Mouse (Mus musculus): ENCODE measurements around the gene Frmpd3. TPM values are rescaled to one million over a fixed set of nuclear protein-coding genes. Genes with fewer than 3 reads are reported as not detected.
A peak's percentile ranks its signal among the peaks of the same experiment; 100 is the strongest.
"Not testable (repeated sequence)": the region's sequence is repeated elsewhere in the genome, so short reads cannot be mapped to it uniquely, and the experiment has no call there.

Gene Frmpd3
- total RNA-seq (2021): under 1 TPM in 1 of 2 experiments, not detected in 1; 0.07 TPM
- long read RNA-seq, experiment 1: 0 reads
- long read RNA-seq, experiment 2: 0 reads

DNA sequence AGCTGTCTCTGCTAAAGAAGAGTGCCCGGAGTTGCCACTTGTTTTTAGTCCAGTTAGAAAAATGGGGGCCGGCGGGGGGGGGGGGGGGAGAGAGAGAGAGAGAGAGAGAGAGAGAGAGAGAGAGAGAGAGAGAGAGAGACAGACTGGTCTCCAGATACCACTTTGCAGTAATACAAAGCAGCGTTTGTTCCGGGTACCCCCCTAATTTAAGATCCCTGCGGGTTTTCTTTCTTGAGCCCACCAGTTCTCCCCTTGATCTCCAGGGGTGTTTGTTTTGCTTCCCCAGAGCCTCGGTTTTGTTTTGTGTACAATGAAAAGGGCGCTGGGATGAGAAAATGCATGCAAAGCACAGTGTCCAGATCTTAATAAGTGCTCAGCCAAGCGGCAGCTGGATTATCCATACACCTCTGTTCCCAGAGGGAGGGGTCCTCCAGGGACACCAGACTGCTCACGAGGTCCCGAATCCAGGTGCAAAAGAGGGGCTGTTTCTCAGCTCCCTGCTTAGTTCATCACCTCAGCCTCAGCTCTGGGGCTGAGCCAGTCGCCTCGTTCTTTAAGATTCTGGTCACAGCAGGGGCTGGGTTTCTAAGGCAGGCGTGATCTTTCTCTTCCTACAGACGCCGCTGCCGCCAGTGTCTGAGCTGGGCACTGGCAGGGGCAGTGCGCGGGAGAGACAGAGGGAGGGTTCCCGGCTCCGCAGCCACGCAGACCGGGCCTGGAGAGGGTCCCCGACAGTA, at the start of gene Frmpd3:
Frmpd3 (plus strand) TSS at position 608 of the 737 bp plus-strand sequence.
- DNase-seq: no peak

DNA sequence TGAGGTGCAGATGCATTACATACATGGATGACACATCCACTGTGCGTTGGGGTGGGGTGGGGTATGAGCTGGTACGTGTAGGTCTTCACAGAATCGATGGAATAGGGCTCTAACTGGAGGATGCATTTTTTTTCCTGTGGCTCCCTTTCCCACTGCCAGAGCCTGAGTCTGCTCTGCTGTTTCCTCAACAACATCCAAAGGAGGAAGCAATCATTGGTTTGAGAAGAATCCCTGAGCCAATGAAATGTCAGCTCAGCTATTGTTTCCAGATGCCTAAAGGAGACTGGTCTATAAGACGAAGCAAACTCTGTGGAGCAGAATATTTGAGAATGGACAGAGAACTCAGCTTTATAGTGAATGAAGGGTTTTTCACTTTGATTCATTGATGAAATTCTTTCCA, 38.3 kb upstream of the Frmpd3 start:
- no peak for DNase-seq

DNA sequence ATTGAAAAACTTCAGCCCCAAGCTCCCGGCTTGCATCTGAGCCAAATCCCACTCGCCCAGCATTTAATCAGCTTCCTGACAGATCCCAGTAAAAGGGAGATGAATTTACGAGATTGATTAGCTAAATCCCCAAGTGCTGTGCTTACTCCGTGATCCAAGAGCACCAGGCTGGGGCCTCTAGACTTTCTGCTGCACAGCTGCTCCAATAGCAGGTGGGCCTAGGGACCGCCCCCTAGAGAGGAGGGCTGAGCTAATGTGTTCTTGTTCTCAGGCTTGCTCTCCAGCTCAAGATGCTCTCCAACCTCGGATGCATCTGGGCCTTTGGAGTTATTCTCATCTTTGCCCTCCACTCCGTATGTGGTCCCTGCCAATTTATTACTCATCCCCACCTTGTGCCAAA, 36.4 kb upstream of the Frmpd3 start:
- no peak for DNase-seq

DNA sequence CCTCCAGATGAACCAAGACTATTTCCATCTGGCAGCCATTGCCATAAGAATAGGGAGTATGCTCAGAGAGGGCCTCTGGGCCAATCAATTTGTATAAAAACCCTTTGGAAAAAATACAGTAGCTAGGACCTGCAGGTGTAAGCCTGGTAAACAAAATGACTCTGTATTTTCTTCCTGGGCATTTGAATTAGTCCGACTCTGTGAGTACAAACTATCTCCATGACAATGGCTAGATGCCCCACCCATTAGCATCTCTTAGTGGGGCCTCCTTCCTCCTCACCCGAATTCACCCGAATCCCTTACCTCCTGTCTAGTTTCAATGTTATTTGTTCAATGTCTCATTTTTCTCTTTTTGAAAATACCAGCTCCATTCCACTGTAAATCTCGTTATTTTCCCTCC, 24.1 kb upstream of the Frmpd3 start:
- DNase-seq: no peak

DNA sequence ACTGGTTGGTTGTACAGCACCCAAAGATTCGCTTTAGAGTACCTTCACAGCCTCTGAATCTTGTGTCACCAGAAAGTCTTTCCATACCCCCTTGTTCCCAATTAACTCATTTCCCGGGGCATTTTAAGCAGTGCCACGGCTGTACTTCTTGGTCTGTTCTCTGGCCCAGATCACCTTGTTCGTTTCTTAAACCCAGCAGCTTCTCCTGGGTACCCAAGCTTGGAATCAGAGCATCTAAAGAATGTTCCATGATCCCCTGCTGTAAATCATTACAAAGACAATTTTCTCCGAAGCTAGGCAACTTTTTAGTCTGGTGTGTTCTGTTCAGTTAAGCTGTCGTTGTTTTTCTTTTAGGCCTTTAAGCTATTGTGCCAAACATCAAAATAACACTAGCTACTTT, 22.9 kb upstream of the Frmpd3 start:
- no peak for DNase-seq

DNA sequence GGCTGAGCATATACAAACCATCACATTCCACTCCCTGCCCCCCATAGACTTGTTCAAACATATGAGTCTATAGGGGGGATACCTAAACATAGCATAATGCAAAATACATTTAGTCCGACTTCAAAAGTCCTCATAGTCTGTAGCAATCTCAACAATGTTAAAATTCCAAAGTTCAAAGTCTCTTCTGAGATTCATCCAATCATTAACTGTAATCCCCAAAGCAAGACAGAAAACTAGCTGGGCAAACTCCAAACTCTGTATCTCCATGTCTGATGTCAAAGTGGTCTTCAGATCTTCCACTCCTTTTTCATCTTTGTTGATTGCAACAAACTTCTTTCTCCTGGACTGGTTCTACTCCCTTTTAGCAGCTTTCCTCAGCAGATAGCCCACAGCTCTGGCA, 21.4 kb upstream of the Frmpd3 start:
- DNase-seq: not testable (repeated sequence)

DNA sequence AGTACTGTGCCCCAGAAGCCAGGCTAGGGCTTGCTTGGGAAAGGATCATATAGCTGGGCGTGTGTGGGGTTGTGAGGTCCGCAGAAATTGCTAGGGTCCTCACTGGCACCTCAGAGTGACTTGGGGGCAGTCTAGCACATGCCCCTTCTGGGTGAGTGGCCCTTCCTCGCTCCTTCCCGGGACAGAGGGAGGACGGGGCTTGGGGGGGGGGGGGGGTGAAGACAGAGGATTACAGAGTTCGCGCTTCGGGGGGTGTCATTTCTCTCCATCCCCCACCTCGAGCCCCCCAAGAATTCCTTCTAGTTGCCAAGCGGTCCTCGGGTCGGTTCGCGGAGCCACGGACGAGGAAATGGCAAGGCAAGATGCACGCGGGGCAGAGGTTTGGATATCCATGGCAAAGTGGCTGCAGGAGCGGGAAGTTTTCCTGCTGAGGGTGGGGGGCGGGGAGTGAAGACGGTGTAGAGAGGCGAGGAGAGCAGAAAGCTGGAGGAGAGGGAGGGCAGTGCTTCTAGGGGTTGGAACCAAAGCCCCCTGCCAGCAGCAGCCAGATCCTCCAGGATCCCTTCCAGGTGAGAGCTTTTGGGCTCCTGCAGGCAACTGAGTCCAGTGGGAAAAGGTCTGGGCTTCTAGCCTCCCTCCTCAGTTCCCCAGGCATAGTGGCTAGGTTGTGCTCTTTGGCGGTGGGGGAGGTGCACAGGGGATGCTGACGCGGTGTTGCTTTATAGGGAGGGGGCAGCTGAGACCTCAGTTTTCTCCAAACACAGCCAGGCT, 515 bp downstream of the Frmpd3 start:
- DNase-seq: no peak

DNA sequence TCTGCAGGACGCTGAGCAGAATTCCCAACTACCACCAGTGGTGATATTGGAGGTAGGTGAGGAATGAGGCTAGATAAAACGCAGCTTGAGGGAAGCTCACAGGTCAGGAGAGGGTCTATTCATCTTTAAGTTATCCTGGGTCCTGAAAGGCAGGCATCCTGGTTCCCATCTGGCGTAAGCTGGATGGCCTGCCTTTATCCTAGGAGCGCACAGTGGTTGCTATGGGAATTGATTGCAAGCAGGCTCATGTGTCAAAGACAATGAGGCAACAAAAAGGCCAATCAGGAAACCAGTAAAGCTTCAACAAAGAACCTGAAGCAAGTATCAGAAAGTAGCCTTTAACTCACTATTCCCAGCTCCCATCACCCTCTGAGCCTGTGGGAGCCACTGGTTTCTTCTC, 33.6 kb downstream of the Frmpd3 start:
- no peak for DNase-seq

DNA sequence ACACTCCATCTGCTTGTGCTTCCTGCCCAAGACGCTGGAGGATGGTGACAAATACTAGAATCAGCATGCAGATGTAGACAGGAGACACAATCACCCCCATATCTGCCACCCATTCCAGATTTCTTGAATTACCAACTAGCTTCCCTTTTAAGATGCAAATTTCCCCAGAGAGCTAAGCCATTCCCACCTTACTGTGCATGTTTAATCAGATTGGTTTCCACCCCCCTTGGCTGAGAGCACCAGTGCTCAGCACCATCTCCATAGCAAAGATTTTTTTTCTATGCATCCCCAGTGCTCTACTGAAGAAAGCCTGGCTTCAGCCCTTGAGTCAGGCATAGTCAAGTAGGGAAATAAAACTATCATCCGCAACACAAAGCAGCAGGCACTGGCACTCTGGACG, 57.9 kb downstream of the Frmpd3 start:
- no peak for DNase-seq

DNA sequence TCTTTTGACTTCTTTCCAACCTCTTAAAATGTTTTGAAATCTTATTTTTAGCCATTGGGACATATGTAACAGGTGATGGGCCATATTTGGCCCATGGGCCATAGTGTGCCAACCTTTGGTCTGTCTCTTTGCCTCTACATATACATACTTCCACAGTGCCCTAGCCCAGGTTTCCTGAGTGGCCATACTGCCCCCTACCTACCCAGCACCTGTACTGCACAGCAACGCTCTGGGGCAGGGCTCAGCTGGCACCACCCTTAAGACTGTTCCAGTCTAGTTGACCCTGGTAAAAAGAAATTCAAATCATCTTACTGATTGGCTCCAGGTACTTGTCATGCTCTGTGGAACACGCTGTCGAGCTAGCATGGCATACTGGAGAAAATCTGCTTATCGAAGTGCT, 60.8 kb downstream of the Frmpd3 start:
- peak; percentile 3 to 19 for DNase-seq

DNA sequence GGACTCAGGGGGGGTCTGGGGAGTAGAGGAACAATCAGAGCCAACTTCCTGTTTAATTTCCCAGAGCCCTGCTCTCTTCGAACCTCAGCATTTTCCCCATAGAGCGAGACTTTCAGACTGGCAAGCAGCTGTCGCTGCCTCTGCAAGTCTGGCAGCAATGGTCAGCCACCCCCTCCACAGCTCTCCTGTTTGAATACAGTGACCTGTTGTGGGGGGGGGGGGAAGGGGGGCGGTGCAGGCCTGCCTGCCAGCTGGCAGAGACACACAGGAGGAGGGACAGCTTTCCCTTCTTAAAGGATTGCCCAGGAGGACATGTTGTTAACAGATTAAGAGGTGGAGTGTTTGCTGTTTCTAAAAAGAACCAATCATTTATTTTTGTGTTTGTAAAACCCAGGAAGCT, 64.0 kb downstream of the Frmpd3 start:
- no peak for DNase-seq

DNA sequence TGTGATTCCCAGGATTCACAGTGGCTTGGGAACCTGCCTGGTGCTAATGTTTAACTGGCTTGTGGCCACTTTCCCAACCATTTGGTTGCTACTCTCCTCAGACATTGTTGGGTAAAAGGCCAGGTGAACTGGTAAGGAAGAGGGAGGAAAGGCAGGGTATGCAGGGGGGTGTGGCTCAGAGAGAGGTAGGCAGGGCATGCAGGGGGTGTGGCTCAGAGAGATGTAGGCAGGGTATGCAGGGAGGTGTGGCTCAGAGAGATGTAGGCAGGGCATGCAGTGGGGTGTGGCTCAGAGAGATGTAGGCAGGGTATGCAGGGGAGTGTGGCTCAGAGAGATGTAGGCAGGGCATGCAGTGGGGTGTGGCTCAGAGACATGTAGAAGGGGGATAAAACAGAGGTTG, 64.4 kb downstream of the Frmpd3 start:
- no peak for DNase-seq

DNA sequence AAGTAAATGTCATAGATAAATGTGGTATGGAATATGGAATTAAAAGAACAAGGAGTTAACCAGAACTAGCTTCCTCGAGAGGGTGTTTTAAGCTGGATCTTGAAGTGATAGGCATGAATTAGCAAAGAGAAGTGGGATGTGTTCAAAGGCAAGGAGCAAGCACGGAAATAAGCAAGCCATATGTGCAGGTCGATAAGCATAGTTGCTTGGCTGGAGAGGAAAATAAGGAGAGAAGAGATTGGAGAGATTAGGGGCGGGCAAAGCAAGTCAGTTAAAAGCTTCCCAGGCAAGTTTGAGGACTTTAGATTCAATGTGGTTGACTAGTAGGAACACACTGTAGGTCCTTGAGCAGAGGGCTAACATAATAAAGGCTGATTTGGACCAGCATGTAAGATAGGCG, 65.5 kb downstream of the Frmpd3 start:
- no peak for DNase-seq

DNA sequence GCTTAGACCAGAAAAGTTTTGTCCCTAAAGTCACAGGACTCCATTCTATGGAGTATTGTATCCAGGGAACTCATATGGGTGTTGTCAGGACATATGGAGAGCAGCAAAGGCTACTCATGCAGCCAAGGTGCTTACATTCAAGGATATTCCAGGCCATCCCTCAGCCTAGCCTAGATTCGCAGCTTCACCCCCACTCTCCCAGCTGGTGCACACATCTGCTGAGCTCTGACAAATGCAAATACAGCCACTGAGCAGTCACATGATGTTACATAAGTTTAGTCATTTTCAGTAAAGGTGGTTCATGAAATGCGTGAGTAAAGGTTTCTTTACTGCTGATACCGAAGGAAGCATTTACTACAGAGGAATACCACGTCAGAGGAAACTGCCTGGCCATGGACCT, 76.4 kb downstream of the Frmpd3 start:
- DNase-seq: no peak

DNA sequence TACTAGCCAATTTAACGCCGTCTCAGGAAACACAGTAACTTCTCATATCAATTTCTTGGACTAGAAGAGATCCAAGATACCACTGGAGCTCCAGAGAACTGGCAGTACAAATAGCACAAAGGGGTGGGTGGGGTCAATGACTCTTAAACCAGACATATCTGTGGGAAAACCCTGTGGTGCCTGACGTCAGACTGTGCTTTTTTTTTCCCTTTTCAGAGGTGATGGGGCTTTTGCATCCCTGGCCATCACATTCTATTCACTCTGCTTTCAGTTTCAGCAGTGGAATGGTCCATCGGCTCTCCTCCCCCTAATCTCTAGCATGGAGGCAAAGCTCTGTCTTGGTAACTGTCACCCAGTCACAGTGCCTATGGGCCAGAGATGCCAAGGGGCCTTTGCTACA, 85.1 kb downstream of the Frmpd3 start:
- DNase-seq: no peak

DNA sequence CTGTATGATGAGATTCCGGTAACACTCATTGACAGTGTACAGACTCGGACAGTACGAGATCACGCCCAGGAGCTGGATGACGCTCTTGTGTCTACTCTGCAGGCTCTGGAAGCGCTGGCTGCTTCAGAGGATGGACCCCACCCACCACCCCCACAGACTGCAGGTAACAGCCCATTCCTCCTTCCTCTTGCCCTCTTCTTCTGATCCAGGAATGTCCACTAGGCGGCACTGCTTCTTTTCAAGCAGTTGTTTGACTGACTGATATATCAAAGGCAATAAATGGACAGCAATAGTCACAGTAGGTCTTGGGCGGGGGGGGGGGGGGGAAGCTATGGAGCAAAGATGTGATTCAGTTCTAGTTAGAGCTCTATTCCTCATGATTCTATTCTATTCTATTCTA, 86.2 kb downstream of the Frmpd3 start:
- DNase-seq: peak in 1 of 2 experiments; percentile 20

DNA sequence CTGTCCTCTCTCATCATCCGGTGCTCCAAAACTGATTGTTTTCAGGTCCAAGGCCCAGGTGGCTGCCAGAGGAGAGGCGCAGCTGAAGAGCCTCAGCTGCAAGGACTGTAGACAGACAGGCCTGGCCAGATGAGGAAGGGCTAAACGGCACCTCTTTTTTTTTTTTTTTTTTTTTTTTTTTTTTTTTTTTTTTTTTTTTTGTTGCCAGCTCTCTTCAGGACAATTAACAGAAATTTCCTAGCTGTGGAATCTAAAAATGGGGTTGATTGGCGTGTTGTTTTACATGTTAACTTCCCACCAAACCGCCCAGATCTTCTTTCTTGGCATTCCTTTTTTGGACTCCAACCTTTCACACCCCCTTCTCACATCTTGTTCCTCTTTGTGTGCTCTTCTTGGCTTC, 87.9 kb downstream of the Frmpd3 start:
- DNase-seq: no peak

DNA sequence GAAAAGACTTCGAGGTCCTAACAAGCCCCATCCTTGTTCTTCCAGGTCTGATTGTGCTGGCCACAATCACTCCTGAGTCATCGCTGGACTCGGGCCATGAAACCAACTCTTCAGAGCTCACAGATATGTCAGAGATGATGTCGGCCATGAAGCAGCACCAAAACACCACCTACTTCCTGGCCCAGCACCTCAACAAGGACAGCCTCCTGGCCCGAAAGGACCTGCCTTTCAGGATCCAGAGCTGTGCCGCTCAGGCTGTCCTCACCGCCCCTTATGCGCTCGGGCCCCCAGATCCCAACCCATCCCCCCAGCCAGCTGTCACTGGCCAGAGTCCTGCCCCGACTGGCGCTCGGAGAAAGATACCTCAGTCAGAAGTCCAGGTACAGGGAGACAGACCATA, 88.4 kb downstream of the Frmpd3 start:
- DNase-seq: peak; percentile 44 to 61

DNA sequence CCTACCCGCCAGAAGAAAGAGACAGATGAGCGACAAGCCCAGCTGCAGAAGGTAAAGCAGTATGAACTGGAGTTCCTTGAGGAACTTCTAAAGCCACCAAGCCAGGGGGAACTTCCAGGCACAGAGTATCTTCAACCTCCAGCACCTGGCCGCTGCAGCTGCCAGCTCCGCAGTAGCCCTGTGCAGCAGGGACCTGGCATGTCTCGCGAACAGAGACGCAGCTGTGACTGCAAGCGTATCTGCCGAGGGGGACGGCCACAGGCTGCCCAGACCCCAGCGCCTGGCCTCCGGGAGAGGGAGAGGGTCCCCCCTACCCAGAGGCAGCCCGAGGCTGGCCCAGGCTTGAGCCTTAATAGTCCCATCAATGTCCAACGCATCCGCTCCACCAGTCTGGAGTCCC, 89.9 kb downstream of the Frmpd3 start:
- no peak for DNase-seq

DNA sequence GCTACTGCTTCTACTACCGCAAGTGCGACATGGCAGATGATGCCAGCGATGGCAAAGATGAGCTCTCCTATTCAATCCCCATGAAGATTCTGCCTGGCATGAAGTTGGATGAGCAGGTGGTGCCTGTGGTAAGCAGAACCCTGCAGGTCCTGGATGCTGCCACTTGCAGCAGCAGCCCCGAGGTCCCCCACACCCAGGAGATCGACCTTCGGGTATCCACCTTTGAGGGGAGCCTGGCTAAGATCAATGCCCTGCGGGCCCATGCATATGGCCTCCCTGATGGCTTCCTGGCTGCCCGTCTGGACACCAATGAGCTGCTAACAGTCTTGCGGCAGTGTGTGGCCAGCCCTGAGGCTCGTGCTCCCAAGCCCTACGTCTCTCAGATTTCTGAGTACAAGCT, 90.7 kb downstream of the Frmpd3 start:
- no peak for DNase-seq

DNA sequence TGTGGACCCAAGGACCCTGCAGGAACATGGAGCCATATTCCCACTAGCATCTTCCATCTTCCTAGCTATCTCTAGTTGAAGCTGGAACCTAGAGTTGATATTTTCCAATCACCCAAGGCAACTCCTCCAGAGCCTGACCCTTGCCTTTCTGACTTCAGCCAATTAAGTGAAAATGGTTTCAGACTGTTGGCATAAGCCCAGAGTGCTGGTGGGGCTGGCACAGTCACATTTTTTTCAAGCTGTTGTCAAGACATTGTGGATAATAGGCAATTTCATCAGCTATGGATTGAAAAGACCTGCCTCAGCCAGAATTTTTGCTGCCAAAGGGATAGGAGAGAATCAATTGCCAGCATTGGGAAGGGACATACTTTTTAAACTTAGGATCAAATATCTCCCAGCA, 95.8 kb downstream of the Frmpd3 start:
- DNase-seq: no peak

DNA sequence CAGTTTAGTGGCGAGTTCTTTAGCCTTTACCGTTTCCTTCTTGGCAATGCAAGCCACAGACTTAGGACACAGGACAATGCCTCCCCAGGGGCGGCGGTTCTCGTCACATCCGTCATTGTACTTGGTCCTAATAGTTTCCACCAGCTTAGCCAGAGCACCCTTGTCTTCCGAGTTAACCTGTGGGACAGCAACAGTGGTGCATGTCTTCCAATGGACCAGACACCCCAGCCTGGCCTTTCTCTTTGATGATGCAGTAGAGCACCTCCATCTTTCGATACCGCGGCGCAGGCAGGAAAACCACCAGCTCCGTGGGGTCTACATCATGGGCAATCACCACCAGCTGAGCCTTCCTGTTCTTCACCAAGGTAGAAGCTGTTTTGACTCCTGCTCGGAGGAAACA, 103.5 kb downstream of the Frmpd3 start:
- no peak for DNase-seq

DNA sequence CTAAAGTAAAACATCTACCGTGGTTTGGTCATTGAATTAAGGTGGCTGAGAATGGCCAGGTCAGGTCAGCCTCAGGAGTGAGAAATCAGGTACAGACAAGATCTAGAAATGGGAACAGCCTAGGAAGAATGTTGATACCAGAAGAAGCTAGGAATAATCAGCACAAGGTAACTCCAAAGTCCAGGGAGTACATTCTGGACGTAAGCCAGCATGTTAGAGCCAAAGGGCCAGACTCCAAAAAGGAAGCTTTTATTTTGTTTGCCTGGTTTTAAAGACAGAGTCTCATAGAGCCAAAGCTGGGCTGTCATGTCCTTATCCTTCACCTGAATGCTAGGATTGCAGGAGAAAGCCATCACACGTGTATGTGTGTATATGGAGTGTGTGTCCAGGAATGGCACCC, 108.0 kb downstream of the Frmpd3 start:
- DNase-seq: peak in 1 of 2 experiments; percentile 10

DNA sequence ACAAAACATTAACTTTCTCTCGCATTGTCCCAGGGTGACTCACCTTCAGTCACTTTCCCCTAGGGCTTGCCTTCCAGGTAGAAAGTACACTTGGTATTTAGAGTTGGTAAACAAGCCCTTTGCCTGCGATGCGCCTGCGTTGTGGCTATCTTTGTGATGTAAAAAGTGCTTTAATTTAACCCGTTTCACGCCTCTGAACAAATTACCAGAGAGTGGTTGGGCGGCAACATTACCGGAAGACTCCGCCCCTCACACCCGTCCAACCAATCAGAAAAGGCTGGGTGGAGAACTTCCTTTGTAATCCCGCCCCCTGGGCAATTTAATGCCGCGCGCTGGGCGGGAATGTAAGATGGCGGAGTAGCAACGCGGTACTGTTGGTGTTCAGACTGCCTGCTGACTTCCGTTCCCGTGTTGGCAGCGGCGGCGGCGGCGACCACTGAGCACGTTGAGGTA, 114.2 kb downstream of the Frmpd3 start, which contains the start of gene Prps1:
Prps1 (plus strand) TSS at position 335 of the 453 bp plus-strand sequence.
- peak; percentile 85 to 89 for DNase-seq
